Mouse (Mus musculus) bone marrow macrophage, adult 2 months (primary cell): Measurements from ENCODE around the gene Rad51b.

Source experiments
- CTCF ChIP-seq: IDR thresholded peaks from 2 replicates; pipeline ENCODE4 v1.5.1; 2012; ENCODE audit warnings: low read depth, mild to moderate bottlenecking, low read length, moderate library complexity
- POLR2A ChIP-seq: IDR thresholded peaks from 2 replicates; pipeline ENCODE4 v1.6.1; 2012; ENCODE audit warnings: mild to moderate bottlenecking, low read depth, low read length, borderline replicate concordance

DNA sequence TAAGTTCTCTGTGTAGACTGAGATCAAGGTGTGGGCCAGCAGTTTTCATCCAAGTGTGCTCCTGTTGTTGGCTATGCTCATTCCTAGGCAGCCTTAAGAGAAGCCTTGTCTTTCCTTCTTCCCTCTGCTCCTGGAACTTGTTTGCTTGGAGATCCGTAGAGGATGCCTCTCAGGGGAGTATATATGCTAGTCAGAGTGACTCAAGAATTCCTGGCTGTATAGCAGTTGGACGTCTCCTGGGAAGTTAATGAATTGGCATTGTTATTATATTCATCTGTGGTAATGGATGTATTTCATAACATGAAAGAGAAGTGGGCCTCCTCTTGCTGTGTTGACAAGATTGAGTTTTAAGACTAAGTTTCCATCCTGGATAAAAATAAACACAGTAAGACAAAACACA lies 196.4 kb downstream of the Rad51b start:
- TF ChIP-seq CTCF (no peak), POLR2A (no peak)
